Mouse (Mus musculus): Measurements from ENCODE around the gene Pet100. TPM values are rescaled to one million over a fixed set of nuclear protein-coding genes. Genes with fewer than 3 reads are reported as not detected.

Pet100 gene
- polyA plus RNA-seq, 1 experiment from 2014 or later, result 91.2 TPM

GRCm38 (mm10) chr8:3598054-3598453 lies 23.3 kb upstream of the Pet100 start:
- H3K9ac ChIP-seq (replicated peaks), result no peak overlapping the region
- no peak overlapping the region for H3K27ac ChIP-seq (ENCODE audit: low read depth)
- H3K27me3 ChIP-seq (ENCODE audit: insufficient read depth, low read length), result no peaks in the 10 kb centered on the region
- 0 out of 2 replicates have a peak, but pooled peaks cover 3% of the 10 kb centered on the region for H3K4me1 ChIP-seq (ENCODE audit: insufficient read depth)
- H3K9me3 ChIP-seq (ENCODE audit: low read length), result no peaks in the 10 kb centered on the region
- no peak overlapping the region for H3K4me3 ChIP-seq (ENCODE audit: low read depth, low read length)
- no peak overlapping the region for H3K4me2 ChIP-seq (ENCODE audit: low read depth, low read length)
- 0 out of 2 replicates have a peak, but pooled peaks cover 3% of the 10 kb centered on the region for H3K36me3 ChIP-seq (replicated peaks; ENCODE audit: insufficient read depth, low read length)
- 65% methylated on average over 3 of the region's 3 CpGs for WGBS (ENCODE audit: insufficient replicate concordance)
- no peak for DNase-seq
- no peak for TF ChIP-seq EP300 (IDR thresholded peaks at IDR 0.05; ENCODE audit: low read depth)
- no peak for TF ChIP-seq CTCF (IDR thresholded peaks at IDR 0.05; ENCODE audit: low read depth)
- no peak for ATAC-seq

DNA sequence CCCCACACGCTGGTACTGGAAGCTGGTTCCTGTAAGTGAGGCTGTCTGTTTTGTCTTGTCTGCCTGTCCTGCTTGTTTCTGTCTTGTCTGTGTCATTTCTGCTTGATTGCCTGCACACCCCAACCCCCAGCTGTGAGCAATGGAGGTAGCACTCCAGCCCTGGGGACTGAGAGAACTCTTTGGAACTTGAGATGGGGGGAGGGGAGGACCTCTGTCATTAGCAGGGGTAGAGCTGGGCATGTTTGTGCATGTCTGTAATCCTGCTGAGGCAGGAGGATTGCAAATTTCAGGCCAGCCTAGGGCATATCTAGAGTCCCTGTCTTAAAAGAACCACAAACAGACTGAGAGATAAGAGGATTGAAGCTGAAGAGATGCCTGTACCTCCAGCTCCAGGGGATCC lies 22.1 kb upstream of the Pet100 start:
- Histone ChIP-seq H3K27ac (ENCODE audit: low read depth) (no peak overlapping the region), H3K9me3 (ENCODE audit: low read length) (no peaks in the 10 kb centered on the region), H3K4me3 (ENCODE audit: low read depth, low read length) (no peak overlapping the region), H3K27me3 (ENCODE audit: insufficient read depth, low read length) (no peaks in the 10 kb centered on the region), H3K4me2 (ENCODE audit: low read depth, low read length) (no peak overlapping the region), H3K4me1 (ENCODE audit: insufficient read depth) (no peaks in the 10 kb centered on the region), H3K36me3 (replicated peaks; ENCODE audit: insufficient read depth, low read length) (0 out of 2 replicates have a peak, but pooled peaks cover 5% of the 10 kb centered on the region), H3K9ac (replicated peaks) (no peak overlapping the region)
- DNase-seq, result no peak
- ATAC-seq, result no peak
- TF ChIP-seq EP300 (IDR thresholded peaks at IDR 0.05; ENCODE audit: low read depth) (no peak), CTCF (IDR thresholded peaks at IDR 0.05; ENCODE audit: low read depth) (no peak)
- 83% methylated on average over 1 of the region's 1 CpGs for WGBS (ENCODE audit: insufficient replicate concordance)

- no peak for DNase-seq
- no peak overlapping the region for H3K4me3 ChIP-seq (ENCODE audit: low read depth, low read length)
- no peak overlapping the region for H3K9ac ChIP-seq (replicated peaks)
- TF ChIP-seq CTCF (IDR thresholded peaks at IDR 0.05; ENCODE audit: low read depth) (no peak), EP300 (IDR thresholded peaks at IDR 0.05; ENCODE audit: low read depth) (no peak)
- no peak for ATAC-seq
- no peak overlapping the region for H3K27ac ChIP-seq (ENCODE audit: low read depth)
- H3K36me3 ChIP-seq (replicated peaks; ENCODE audit: insufficient read depth, low read length), result 0 out of 2 replicates have a peak, but pooled peaks cover 5% of the 10 kb centered on the region
- H3K9me3 ChIP-seq (ENCODE audit: low read length), result no peaks in the 10 kb centered on the region
- H3K27me3 ChIP-seq (ENCODE audit: insufficient read depth, low read length), result no peaks in the 10 kb centered on the region
- no peaks in the 10 kb centered on the region for H3K4me1 ChIP-seq (ENCODE audit: insufficient read depth)
- H3K4me2 ChIP-seq (ENCODE audit: low read depth, low read length), result no peak overlapping the region
- 70% methylated on average over 6 of the region's 6 CpGs for WGBS (ENCODE audit: insufficient replicate concordance)
Measured at GRCm38 (mm10) chr8:3600401-3600800, 20.9 kb upstream of the Pet100 start.

GRCm38 (mm10) chr8:3603439-3603838 lies 17.9 kb upstream of the Pet100 start:
- no peak overlapping the region for H3K9ac ChIP-seq (replicated peaks)
- H3K4me3 ChIP-seq (ENCODE audit: low read depth, low read length), result no peak overlapping the region
- DNase-seq (no peak), ATAC-seq (no peak)
- no peak overlapping the region for H3K4me2 ChIP-seq (ENCODE audit: low read depth, low read length)
- no peaks in the 10 kb centered on the region for H3K27me3 ChIP-seq (ENCODE audit: insufficient read depth, low read length)
- 73% methylated on average over 13 of the region's 13 CpGs for WGBS (ENCODE audit: insufficient replicate concordance)
- no peaks in the 10 kb centered on the region for H3K4me1 ChIP-seq (ENCODE audit: insufficient read depth)
- H3K9me3 ChIP-seq (ENCODE audit: low read length), result no peaks in the 10 kb centered on the region
- H3K27ac ChIP-seq (ENCODE audit: low read depth), result no peak overlapping the region
- peaks cover 8% of the 10 kb centered on the region; the same call in 1 of the 2 replicates for H3K36me3 ChIP-seq (replicated peaks; ENCODE audit: insufficient read depth, low read length)
- TF ChIP-seq CTCF (IDR thresholded peaks at IDR 0.05; ENCODE audit: low read depth), result no peak
- no peak for TF ChIP-seq EP300 (IDR thresholded peaks at IDR 0.05; ENCODE audit: low read depth)

DNA sequence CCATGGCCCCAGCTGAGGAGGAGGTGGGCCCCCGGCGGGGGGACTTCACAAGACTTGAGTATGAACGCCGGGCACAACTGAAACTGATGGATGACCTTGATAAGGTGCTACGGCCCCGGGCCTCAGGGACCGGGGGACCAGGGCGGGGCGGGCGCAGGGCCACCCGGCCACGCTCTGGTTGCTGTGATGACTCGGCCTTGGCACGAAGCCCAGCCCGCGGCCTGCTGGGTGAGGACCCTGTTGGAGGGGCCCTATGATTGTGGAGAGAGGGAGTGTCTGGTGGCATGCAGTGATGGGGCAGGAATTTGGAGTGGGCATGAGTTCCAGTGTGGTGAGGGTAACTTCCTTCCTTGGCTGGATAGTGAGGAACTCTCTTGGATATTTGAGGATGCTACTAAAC lies 14.8 kb upstream of the Pet100 start:
- H3K4me2 ChIP-seq (ENCODE audit: low read depth, low read length), result no peak overlapping the region
- DNase-seq, result no peak
- 62% methylated on average over 16 of the region's 16 CpGs for WGBS (ENCODE audit: insufficient replicate concordance)
- H3K27ac ChIP-seq (ENCODE audit: low read depth), result no peak overlapping the region
- TF ChIP-seq EP300 (IDR thresholded peaks at IDR 0.05; ENCODE audit: low read depth) (no peak), CTCF (IDR thresholded peaks at IDR 0.05; ENCODE audit: low read depth) (no peak)
- no peak for ATAC-seq
- H3K4me3 ChIP-seq (ENCODE audit: low read depth, low read length), result no peak overlapping the region
- H3K36me3 ChIP-seq (replicated peaks; ENCODE audit: insufficient read depth, low read length), result peaks cover 32% of the 10 kb centered on the region
- no peak overlapping the region for H3K9ac ChIP-seq (replicated peaks)
- no peaks in the 10 kb centered on the region for H3K27me3 ChIP-seq (ENCODE audit: insufficient read depth, low read length)
- no peaks in the 10 kb centered on the region for H3K9me3 ChIP-seq (ENCODE audit: low read length)
- no peaks in the 10 kb centered on the region for H3K4me1 ChIP-seq (ENCODE audit: insufficient read depth)

GRCm38 (mm10) chr8:3607822-3608221 lies 13.5 kb upstream of the Pet100 start:
- 88% methylated on average over 7 of the region's 7 CpGs for WGBS (ENCODE audit: insufficient replicate concordance)
- Histone ChIP-seq H3K27ac (ENCODE audit: low read depth) (no peak overlapping the region), H3K27me3 (ENCODE audit: insufficient read depth, low read length) (no peaks in the 10 kb centered on the region), H3K4me3 (ENCODE audit: low read depth, low read length) (no peak overlapping the region), H3K4me1 (ENCODE audit: insufficient read depth) (no peaks in the 10 kb centered on the region), H3K36me3 (replicated peaks; ENCODE audit: insufficient read depth, low read length) (peaks cover 42% of the 10 kb centered on the region), H3K9me3 (ENCODE audit: low read length) (no peaks in the 10 kb centered on the region), H3K4me2 (ENCODE audit: low read depth, low read length) (no peak overlapping the region), H3K9ac (replicated peaks) (no peak overlapping the region)
- DNase-seq (no peak), ATAC-seq (no peak)
- TF ChIP-seq CTCF (IDR thresholded peaks at IDR 0.05; ENCODE audit: low read depth) (no peak), EP300 (IDR thresholded peaks at IDR 0.05; ENCODE audit: low read depth) (no peak)

All from liver, postnatal 0 days (tissue).